9 mouse cellular contexts compared by ENCODE assay signal in genomic region chr19:6652775-6653174, GRCm38 (mm10).
A peak's percentile ranks its signal among the peaks of the same experiment; 100 is the strongest.
DNase-seq lines count a peak whose midpoint lies in the region.
"Had no signal": no experiment of that assay in that cellular context is flagged by ENCODE, and none has a peak within 500 bp of the region (broad histone marks: within the 10 kb centered on the region; RNA-seq: fewer than 3 reads in every experiment).

No protein-coding gene starts in this region.

- peak; percentile 19 for DNase-seq in heart, postnatal 4 days
- DNase-seq in heart, adult 9 months (ENCODE audit: low spot score in 2 of 2) = no peak
- peak; percentile 17 for DNase-seq in lung, postnatal 14 days
- DNase-seq in lung, postnatal 25 days (ENCODE audit: low spot score) = no peak
- DNase-seq in R1 (ENCODE audit: low read depth, low spot score) = peak; percentile 80
- peak; percentile 26 for DNase-seq in thymus, postnatal 0 days (ENCODE audit: low spot score)
- no peak for DNase-seq in spleen, adult 12 weeks (ENCODE audit: low spot score)
- no peak for DNase-seq in gastrocnemius, postnatal 10 days
- DNase-seq: right cerebral cortex, adult 18-20 months had no signal

Comparison
In these comparisons a context has a peak if more than half of its experiments do, and no peak if none do; other contexts are left out.
1. DNase-seq: peak in heart, postnatal 4 days (single experiment), lung, postnatal 14 days (single experiment), R1 (single experiment) and thymus, postnatal 0 days (single experiment); none in heart, adult 9 months (0 of 2), lung, postnatal 25 days (single experiment), spleen, adult 12 weeks (single experiment) and gastrocnemius, postnatal 10 days (single experiment).